Mouse (Mus musculus) ES-E14 (cell line): ENCODE measurements around the gene Erich3. TPM values are rescaled to one million over a fixed set of nuclear protein-coding genes. Genes with fewer than 3 reads are reported as not detected.

Source experiments
- DNase-seq: peaks from one replicate; pipeline ENCODE4 v3.0.0-alpha.2; 2013; ENCODE audit warnings: low read depth, low spot score
- H3K27ac ChIP-seq: 2 replicates; pipeline ENCODE4 v1.5.1; 2012; ENCODE audit warnings: low read depth, mild to moderate bottlenecking, low read length, moderate library complexity, mixed read lengths; ENCODE audit not compliant: poor library complexity, insufficient read depth, severe bottlenecking
- H3K36me3 ChIP-seq: 2 replicates; pipeline ENCODE4 v1.6.1; 2012; ENCODE audit warnings: mild to moderate bottlenecking, low read length, moderate library complexity, mixed read lengths; ENCODE audit not compliant: control insufficient read depth, poor library complexity, insufficient read depth, severe bottlenecking
- H3K4me1 ChIP-seq, 2 experiments: fragments of 150-350 bp in 1 of 2; sonication (generic) in 1 of 2; 2 replicates each; pipeline ENCODE4 v1.6.1; 2012; ENCODE audit warnings: low read length in 2 of 2, mild to moderate bottlenecking in 1 of 2, mixed read lengths in 1 of 2; ENCODE audit not compliant: control insufficient read depth in 2 of 2, insufficient read depth in 2 of 2, poor library complexity in 1 of 2
- H3K4me3 ChIP-seq, 2 experiments: fragments of 150-350 bp in 1 of 2; sonication (generic) in 1 of 2; 2 replicates each; pipeline ENCODE4 v1.5.1; 2012; ENCODE audit warnings: low read length in 2 of 2, low read depth in 1 of 2, mild to moderate bottlenecking in 1 of 2, mixed read lengths in 1 of 2; ENCODE audit not compliant: insufficient read depth in 1 of 2, poor library complexity in 1 of 2, severe bottlenecking in 1 of 2
- H3K9ac ChIP-seq: 2 replicates; pipeline ENCODE4 v1.6.1; 2012; ENCODE audit warnings: low read depth, mild to moderate bottlenecking, low read length, mixed read lengths; ENCODE audit not compliant: poor library complexity, insufficient read depth, severe bottlenecking
- H3K9me3 ChIP-seq: fragments of 150-350 bp; sonication (generic); 2 replicates; pipeline ENCODE4 v1.6.1; 2012; ENCODE audit warnings: low read depth, mild to moderate bottlenecking, low read length; ENCODE audit not compliant: control insufficient read depth, insufficient read depth
- CHD2 ChIP-seq: IDR thresholded peaks from 2 replicates; pipeline ENCODE4 v1.6.1; 2014; ENCODE audit warnings: mild to moderate bottlenecking, low read depth, low read length, inconsistent platforms
- HCFC1 ChIP-seq: IDR thresholded peaks from 2 replicates; pipeline ENCODE4 v1.6.1; 2012; ENCODE audit warnings: low read length, inconsistent platforms, borderline replicate concordance; ENCODE audit not compliant: insufficient read depth
- MAFK ChIP-seq: IDR thresholded peaks from 2 replicates; pipeline ENCODE4 v1.6.1; 2014; ENCODE audit warnings: mild to moderate bottlenecking, low read depth, low read length, inconsistent platforms; ENCODE audit not compliant: insufficient read depth
- ZC3H11A ChIP-seq: IDR thresholded peaks from 2 replicates; pipeline ENCODE4 v1.6.1; 2012; ENCODE audit warnings: low read depth, mild to moderate bottlenecking, inconsistent platforms, low read length, borderline replicate concordance
- ZNF384 ChIP-seq: IDR thresholded peaks from 2 replicates; pipeline ENCODE4 v1.6.1; 2012; ENCODE audit warnings: low read depth, low read length, inconsistent platforms
- in situ Hi-C, 2 experiments: fragments of 600-800 bp; cut with MboI; formaldehyde crosslinking; loops; one replicate each; pipeline ENCODE4 v1.15.1; 2025; ENCODE audit warnings: low sequenced_read_pairs in 2 of 2, inconsistent platforms in 1 of 2; ENCODE audit not compliant: unreplicated experiment in 2 of 2
- total RNA-seq: library from RNA; depleted of rRNA; stranded (reverse); fragments of 300-350 nt; gene quantifications from 2 replicates; pipeline ENCODE4 v1.2.3, GENCODE M21; 2012

Gene Erich3
- total RNA-seq, 1 experiment, result 0.09 TPM

DNA sequence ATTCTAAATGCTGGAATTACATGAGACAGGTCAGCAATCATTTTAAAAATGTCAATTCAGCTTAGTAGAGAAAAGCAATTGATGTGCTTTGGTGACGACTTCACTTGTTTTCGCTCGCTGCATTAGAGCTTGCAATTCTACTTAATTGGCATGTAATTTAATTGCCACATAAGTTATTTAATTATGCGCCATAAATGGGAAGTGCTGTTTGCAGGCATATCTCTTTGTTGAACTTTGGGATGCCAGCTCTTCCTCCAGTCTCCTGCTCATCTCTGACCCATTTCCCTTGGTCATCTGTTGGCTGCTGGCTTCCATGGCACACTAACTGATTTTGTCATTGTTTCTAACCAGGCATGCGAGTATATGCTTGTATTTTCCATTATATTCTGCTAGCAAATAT is 30.6 kb upstream of the Erich3 start:
- TF ChIP-seq MAFK (no peak), ZNF384 (no peak), CHD2 (no peak), ZC3H11A (no peak)
- no peaks in the 10 kb centered on the region for H3K36me3 ChIP-seq
- H3K9me3 ChIP-seq, result no peaks in the 10 kb centered on the region
- no peak for DNase-seq
- in situ Hi-C loops, result no loop called here
- H3K4me1 ChIP-seq, result peaks cover 6 to 9% of the 10 kb centered on the region in 2 experiments; a peak in 2 of 4 replicates
- no peak overlapping the region for H3K27ac ChIP-seq
- no peak overlapping the region for H3K4me3 ChIP-seq
- no peak overlapping the region for H3K9ac ChIP-seq

DNA sequence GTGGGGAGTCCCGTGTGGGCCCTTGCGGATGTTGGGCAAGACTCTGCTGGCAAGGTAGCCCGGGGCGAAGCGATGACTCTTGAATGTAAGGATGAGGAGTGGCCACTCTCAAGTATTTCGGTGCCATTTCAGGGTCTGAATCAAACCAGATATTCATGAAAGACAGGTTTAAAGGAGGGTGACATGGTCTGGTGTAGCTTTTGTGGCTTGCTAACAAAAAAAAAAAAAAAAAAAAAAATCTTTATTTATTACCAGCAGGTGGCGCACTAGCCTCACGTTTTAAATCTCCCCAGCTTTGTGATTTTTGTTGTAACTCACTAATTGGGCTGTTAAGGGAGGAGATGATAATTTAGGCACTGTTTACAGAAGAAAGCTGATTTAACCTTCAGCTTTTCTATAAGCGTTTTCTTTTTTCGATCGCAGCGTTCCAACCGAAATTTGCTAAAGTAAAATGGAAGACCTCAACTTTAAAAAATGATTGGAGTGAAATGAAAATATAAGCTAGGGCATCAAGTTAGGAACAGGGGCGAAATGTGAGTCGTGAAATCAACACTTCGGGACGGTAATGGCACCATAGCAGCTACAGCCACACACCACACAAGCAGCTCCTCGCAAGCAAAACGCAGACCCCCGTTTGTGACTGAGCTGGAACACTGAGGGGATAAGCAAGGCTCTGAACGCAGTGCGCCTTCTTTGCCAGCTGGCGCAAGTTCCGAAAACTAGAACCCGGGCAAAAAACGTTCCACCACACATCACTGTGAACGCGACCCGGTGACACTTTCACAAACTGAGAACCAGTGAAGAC is 16.8 kb upstream of the Erich3 start:
- Histone ChIP-seq H3K9me3 (no peaks in the 10 kb centered on the region), H3K36me3 (no peaks in the 10 kb centered on the region), H3K9ac (peak overlapping the region; percentile 43; the same call in 1 of the 2 replicates), H3K4me3 (peak overlapping the region; percentile 28 to 41; a peak in 2 of 4 replicates), H3K4me1 (no peaks in the 10 kb centered on the region), H3K27ac (no peak overlapping the region)
- in situ Hi-C loops, result no loop called here
- no peak for DNase-seq
- TF ChIP-seq CHD2 (no peak), ZC3H11A (no peak), MAFK (no peak), ZNF384 (peak; percentile 98)

DNA sequence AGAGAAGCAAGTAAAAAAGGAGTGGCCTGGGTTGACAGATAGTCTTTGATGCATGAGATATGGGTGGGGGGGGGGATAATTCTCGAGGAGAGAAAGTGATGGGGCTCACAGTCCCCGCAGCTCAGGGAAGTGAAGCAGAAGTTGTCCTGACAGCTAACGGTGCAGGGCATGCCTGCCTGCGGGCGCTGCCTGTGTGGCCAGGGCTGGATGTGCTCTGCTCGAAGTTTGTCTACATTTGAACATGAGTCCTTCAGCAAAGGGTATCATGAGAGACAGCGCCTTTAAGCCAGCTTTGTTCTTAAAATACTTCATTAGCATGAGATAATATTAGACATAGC is 16.2 kb upstream of the Erich3 start:
- no peak for TF ChIP-seq HCFC1
- Histone ChIP-seq H3K36me3 (no peaks in the 10 kb centered on the region), H3K4me3 (no peak overlapping the region), H3K4me1 (no peaks in the 10 kb centered on the region), H3K9ac (no peak overlapping the region), H3K27ac (no peak overlapping the region), H3K9me3 (no peaks in the 10 kb centered on the region)
- DNase-seq, result no peak
- in situ Hi-C loops, result no loop called here

DNA sequence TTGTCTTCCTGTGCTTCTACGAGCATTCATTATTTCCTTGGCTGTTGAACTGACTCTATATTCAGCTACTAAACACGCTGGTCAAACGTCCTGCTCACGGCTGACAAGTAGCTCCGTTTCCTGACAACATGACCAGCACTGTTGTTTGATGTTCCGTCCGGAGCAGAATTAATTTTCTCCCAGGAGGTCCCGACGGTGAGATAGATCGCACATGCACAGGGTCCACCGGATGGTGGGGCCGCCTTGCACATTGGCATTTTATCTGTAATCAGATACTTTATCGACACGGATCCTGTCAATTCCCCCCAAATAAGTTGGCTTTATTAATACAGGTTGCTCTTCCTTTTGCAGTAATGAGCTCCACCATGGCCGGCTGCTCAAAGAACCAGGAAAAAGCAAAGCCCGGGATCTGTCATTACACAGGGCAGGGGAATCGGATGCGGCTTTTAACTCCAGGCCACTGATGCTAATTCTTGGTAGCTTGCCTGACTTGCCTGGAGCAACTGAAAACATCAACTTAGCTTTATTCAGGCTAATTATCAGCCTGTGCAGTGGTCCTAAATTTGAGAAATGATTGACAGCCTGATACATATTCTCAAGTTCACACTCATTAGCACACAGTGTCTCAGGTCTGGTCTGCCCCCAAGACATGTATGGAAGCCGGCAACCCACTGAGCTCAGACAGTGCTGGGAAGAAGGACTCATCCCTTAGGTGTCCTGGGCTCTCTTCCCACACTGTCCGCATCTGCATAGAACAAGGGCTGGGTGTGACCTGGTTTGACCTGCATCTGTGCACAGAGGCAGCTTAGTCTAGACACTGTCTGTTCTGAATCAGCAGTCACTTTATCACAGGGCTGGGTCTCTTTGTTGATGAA is 14.0 kb upstream of the Erich3 start:
- DNase-seq, result no peak
- no peak for TF ChIP-seq CHD2
- no peak for TF ChIP-seq ZC3H11A
- TF ChIP-seq HCFC1, result no peak
- no peak for TF ChIP-seq ZNF384
- no peak for TF ChIP-seq MAFK
- Histone ChIP-seq H3K27ac (no peak overlapping the region), H3K9me3 (no peaks in the 10 kb centered on the region), H3K9ac (no peak overlapping the region), H3K36me3 (no peaks in the 10 kb centered on the region), H3K4me1 (no peaks in the 10 kb centered on the region), H3K4me3 (no peak overlapping the region)
- in situ Hi-C loops, result no loop called here
